Mouse (Mus musculus) intestine, embryonic 14.5 days (tissue): ENCODE data around the gene Tdo2. TPM values are rescaled to one million over a fixed set of nuclear protein-coding genes. Genes with fewer than 3 reads are reported as not detected.

Experiments used
- ATAC-seq: fragments of 200-750 bp; cut with Nextera tagmentation; replicated peaks from 2 replicates; pipeline ENCODE4 v1.8.0; 2017; ENCODE audit warnings: low read depth, moderate number of reproducible peaks, moderate TSS enrichment, moderate library complexity; ENCODE audit not compliant: low FRiP score, low TSS enrichment
- DNase-seq: peaks from one replicate; pipeline ENCODE4 v3.0.0-alpha.2; 2018; ENCODE audit warnings: low spot score
- H3K27ac ChIP-seq: fragments of 300-500 bp; sonication (generic); 2 replicates; pipeline ENCODE4 v1.5.1; 2014; ENCODE audit warnings: low read depth, mild to moderate bottlenecking, control low read depth
- H3K27me3 ChIP-seq: fragments of 300-500 bp; sonication (generic); replicated peaks from 2 replicates; pipeline ENCODE4 v1.6.1; 2014; ENCODE audit warnings: low read length, control low read depth; ENCODE audit not compliant: control insufficient read depth, insufficient read depth
- H3K36me3 ChIP-seq: fragments of 300-500 bp; sonication (generic); 2 replicates; pipeline ENCODE4 v1.6.1; 2014; ENCODE audit warnings: low read length, control low read depth; ENCODE audit not compliant: control insufficient read depth, insufficient read depth
- H3K4me1 ChIP-seq: fragments of 300-500 bp; sonication (generic); replicated peaks from 2 replicates; pipeline ENCODE4 v1.6.1; 2014; ENCODE audit warnings: low read length, control low read depth, mixed read lengths; ENCODE audit not compliant: control insufficient read depth, insufficient read depth
- H3K4me2 ChIP-seq: fragments of 300-500 bp; sonication (generic); 2 replicates; pipeline ENCODE4 v1.6.1; 2014; ENCODE audit warnings: low read length
- H3K4me3 ChIP-seq: fragments of 300-500 bp; sonication (generic); 2 replicates; pipeline ENCODE4 v1.5.1; 2014; ENCODE audit warnings: low read depth, low read length, control low read depth, mixed read lengths
- H3K9ac ChIP-seq: fragments of 300-500 bp; sonication (generic); 2 replicates; pipeline ENCODE4 v1.6.1; 2014; ENCODE audit warnings: mild to moderate bottlenecking, low read length
- H3K9me3 ChIP-seq: fragments of 300-500 bp; sonication (generic); 2 replicates; pipeline ENCODE4 v1.6.1; 2016; ENCODE audit warnings: low read length, control low read depth; ENCODE audit not compliant: control insufficient read depth
- WGBS: fragments of 180-500 bp; shearing (Covaris S2); extraction: QIAGEN DNeasy Blood & Tissue Kit; methylation state at CpG from one replicate; pipeline ENCODE4 v1.1.7; 2014; 5-methylcytosine and 5-hydroxymethylcytosine counted together
- polyA plus RNA-seq: library from polyadenylated mRNA; unstranded; fragments of >200 nt; fragmentation: Nextera tagmentation; extraction: Ambion mirVana; gene quantifications from 2 replicates; pipeline ENCODE4 v1.2.1, GENCODE M21; 2014

The Tdo2 gene
- polyA plus RNA-seq, 1 experiment from 2014 or later: 3.1 TPM

- no peak overlapping the region for H3K4me3 ChIP-seq
- H3K4me1 ChIP-seq: no peaks in the 10 kb centered on the region
- 74% methylated on average over 8 of the region's 8 CpGs for WGBS
- H3K9me3 ChIP-seq: no peaks in the 10 kb centered on the region
- H3K9ac ChIP-seq: no peak overlapping the region
- no peaks in the 10 kb centered on the region for H3K36me3 ChIP-seq
- no peaks in the 10 kb centered on the region for H3K27me3 ChIP-seq
- no peak for DNase-seq
- no peak overlapping the region for H3K4me2 ChIP-seq
- H3K27ac ChIP-seq: no peak overlapping the region
- ATAC-seq: no peak
These were observed 57.8 kb downstream of the Tdo2 start for GRCm38 (mm10) chr3:81918215-81918614.

- Histone ChIP-seq H3K9ac (no peak overlapping the region), H3K9me3 (no peaks in the 10 kb centered on the region), H3K27me3 (no peaks in the 10 kb centered on the region), H3K27ac (no peak overlapping the region), H3K4me3 (no peak overlapping the region), H3K4me1 (no peaks in the 10 kb centered on the region), H3K36me3 (no peaks in the 10 kb centered on the region), H3K4me2 (no peak overlapping the region)
- DNase-seq (no peak), ATAC-seq (no peak)
- WGBS: 85% methylated on average over 3 of the region's 3 CpGs
These were observed 58.6 kb downstream of the Tdo2 start for GRCm38 (mm10) chr3:81917354-81917935.

- Histone ChIP-seq H3K27ac (no peak overlapping the region), H3K36me3 (no peaks in the 10 kb centered on the region), H3K27me3 (no peaks in the 10 kb centered on the region), H3K4me1 (no peaks in the 10 kb centered on the region), H3K4me3 (no peak overlapping the region), H3K4me2 (no peak overlapping the region), H3K9me3 (no peaks in the 10 kb centered on the region), H3K9ac (no peak overlapping the region)
- DNase-seq (no peak), ATAC-seq (no peak)
- 55% methylated on average over 5 of the region's 5 CpGs for WGBS
These were observed 59.8 kb downstream of the Tdo2 start for GRCm38 (mm10) chr3:81916030-81916686.

GRCm38 (mm10) chr3:81910286-81911036 is 65.5 kb downstream of the Tdo2 start:
- H3K9ac ChIP-seq: no peak overlapping the region
- WGBS: 82% methylated on average over 6 of the region's 6 CpGs
- no peak for ATAC-seq

More at GRCm38 (mm10) chr3:81910286-81911036, 65.5 kb downstream of the Tdo2 start:
- no peaks in the 10 kb centered on the region for H3K4me1 ChIP-seq
- H3K27ac ChIP-seq: no peak overlapping the region
- no peaks in the 10 kb centered on the region for H3K36me3 ChIP-seq
- H3K4me3 ChIP-seq: no peak overlapping the region
- H3K27me3 ChIP-seq: no peaks in the 10 kb centered on the region
- no peaks in the 10 kb centered on the region for H3K9me3 ChIP-seq
- no peak for DNase-seq
- H3K4me2 ChIP-seq: no peak overlapping the region

Other genes with a start within 250 kb of the Tdo2 start
- gene Ctso, start 43.6 kb downstream of the Tdo2 start, polyA plus RNA-seq: 17.0 and 17.2 TPM in 2 replicates
- gene Asic5, start 6.1 kb upstream of the Tdo2 start, polyA plus RNA-seq: 0.11 TPM in 1 of 2 replicates, not detected in the other
- gene Gucy1b1, start 98.5 kb upstream of the Tdo2 start, polyA plus RNA-seq: 76.3 and 92.8 TPM in 2 replicates
- gene Gucy1a1, start 169.6 kb upstream of the Tdo2 start, polyA plus RNA-seq: 56.9 and 64.2 TPM in 2 replicates